Mouse (Mus musculus) liver, embryonic 16.5 days (tissue): ENCODE results near the gene Slc8a1. TPM values are rescaled to one million over a fixed set of nuclear protein-coding genes. Genes with fewer than 3 reads are reported as not detected.

ENCODE experiments used
- ATAC-seq: fragments of 200-750 bp; cut with Nextera tagmentation; 2 replicates; pipeline ENCODE4 v1.8.0; 2017; ENCODE audit warnings: low read depth, mild to moderate bottlenecking, moderate number of reproducible peaks, moderate library complexity
- H3K27ac ChIP-seq: fragments of 300-500 bp; sonication (generic); 2 replicates; pipeline ENCODE4 v1.5.1; 2014; ENCODE audit warnings: mild to moderate bottlenecking, low read length
- H3K27me3 ChIP-seq: fragments of 300-500 bp; sonication (generic); 2 replicates; pipeline ENCODE4 v1.6.1; 2014; ENCODE audit warnings: low read depth, low read length, mixed read lengths; ENCODE audit not compliant: control insufficient read depth, insufficient read depth
- H3K36me3 ChIP-seq: fragments of 300-500 bp; sonication (generic); 2 replicates; pipeline ENCODE4 v1.6.1; 2014; ENCODE audit warnings: mild to moderate bottlenecking; ENCODE audit not compliant: control insufficient read depth, insufficient read depth
- H3K4me1 ChIP-seq: fragments of 300-500 bp; sonication (generic); 2 replicates; pipeline ENCODE4 v1.6.1; 2014; ENCODE audit warnings: low read depth, low read length, mixed read lengths; ENCODE audit not compliant: control insufficient read depth
- H3K4me2 ChIP-seq: fragments of 300-500 bp; sonication (generic); 2 replicates; pipeline ENCODE4 v1.6.1; 2014; ENCODE audit warnings: low read depth, low read length, mixed read lengths
- H3K4me3 ChIP-seq: fragments of 300-500 bp; sonication (generic); 2 replicates; pipeline ENCODE4 v1.5.1; 2014; ENCODE audit warnings: low read depth, mild to moderate bottlenecking, low read length
- H3K9ac ChIP-seq: fragments of 300-500 bp; sonication (generic); 2 replicates; pipeline ENCODE4 v1.6.1; 2014; ENCODE audit warnings: low read depth, low read length
- H3K9me3 ChIP-seq: fragments of 300-500 bp; sonication (generic); replicated peaks from 2 replicates; pipeline ENCODE4 v1.6.1; 2016; ENCODE audit warnings: low read length; ENCODE audit not compliant: control insufficient read depth
- WGBS: fragments of 180-500 bp; shearing (Covaris S2); extraction: QIAGEN DNeasy Blood & Tissue Kit; methylation state at CpG from one replicate; pipeline ENCODE4 v1.1.7; 2014; ENCODE audit not compliant: insufficient replicate concordance; 5-methylcytosine and 5-hydroxymethylcytosine counted together
- polyA plus RNA-seq: library from polyadenylated mRNA; unstranded; fragments of >200 nt; fragmentation: Nextera tagmentation; extraction: Ambion mirVana; gene quantifications from 2 replicates; pipeline ENCODE4 v1.2.1, GENCODE M21; 2015

Slc8a1 gene
- polyA plus RNA-seq, 1 experiment from 2014 or later = 0.70 TPM

DNA sequence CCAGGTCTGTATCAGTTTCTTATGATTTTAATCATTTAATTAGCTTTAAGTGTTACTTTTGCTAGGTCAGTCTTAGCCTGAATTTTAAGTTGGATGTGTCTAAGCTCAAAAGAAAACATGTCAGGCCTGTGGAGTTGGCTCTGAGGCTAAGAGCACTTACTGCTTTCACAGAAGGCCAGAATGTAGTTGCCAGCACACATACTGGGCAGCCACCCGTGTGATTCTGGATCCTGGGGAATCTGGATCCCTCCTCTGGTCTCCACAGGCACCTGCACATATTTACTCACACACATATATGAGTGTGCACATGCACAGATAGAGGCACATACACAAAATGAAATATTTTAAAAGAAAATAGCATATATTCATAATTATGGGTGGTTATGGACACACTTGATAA is 241.6 kb downstream of the Slc8a1 start:
- no peaks in the 10 kb centered on the region for H3K27me3 ChIP-seq
- H3K9ac ChIP-seq = no peak overlapping the region
- H3K36me3 ChIP-seq = no peaks in the 10 kb centered on the region
- H3K27ac ChIP-seq = no peak overlapping the region
- no peaks in the 10 kb centered on the region for H3K9me3 ChIP-seq
- 63% methylated on average over 1 of the region's 1 CpGs for WGBS
- ATAC-seq = no peak
- H3K4me2 ChIP-seq = no peak overlapping the region
- no peaks in the 10 kb centered on the region for H3K4me1 ChIP-seq
- H3K4me3 ChIP-seq = no peak overlapping the region

DNA sequence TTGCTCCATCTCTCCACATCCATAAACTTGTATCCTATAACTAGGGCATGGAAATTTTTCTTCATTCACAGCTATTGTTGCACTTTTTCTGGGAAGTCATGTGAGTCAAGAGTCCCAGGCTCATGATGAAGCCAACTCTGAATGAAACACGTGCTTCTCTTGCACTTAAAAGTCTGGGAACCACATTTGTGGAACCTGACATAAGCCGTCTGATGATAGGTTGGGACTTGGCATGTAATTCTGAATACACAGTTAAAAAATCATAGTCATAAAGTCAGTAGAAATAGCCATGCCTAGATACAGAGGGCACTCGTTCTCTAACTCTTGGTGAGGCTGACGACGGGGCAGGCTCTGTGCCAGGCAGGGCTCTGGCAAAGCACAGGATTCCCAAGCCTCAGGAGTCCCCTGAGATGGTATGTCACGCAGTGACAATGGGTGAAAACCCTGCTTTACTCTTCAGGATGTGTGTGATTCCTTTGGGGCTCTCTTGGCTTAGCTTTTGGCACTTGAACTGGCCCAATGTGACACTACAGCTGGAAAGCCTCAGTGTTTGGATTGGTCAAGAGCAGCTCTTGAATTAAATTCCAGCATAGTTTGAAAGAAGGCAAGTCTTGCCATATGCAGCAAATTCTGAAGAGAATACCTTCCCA is 245.8 kb downstream of the Slc8a1 start:
- 55% methylated on average over 6 of the region's 6 CpGs for WGBS

DNA sequence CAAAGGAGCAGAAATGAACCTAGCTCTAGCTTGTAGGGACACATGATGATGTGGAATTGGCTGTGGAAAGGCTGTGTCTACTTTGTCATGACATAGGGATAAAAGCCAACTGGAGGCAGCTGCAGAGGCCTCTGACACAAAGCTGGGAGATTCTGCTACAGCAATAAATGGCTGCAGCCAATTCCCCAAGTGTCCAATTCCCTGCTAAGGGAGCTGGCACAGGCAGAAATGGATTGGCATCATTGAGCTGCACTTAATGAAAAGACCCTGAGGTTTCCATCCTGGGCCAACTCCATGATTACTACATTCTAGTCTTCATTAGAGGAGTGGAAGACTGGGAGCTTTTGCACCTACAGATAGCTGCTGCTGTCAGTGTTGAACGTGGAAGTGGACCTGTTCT is 251.8 kb downstream of the Slc8a1 start:
- Histone ChIP-seq H3K27ac (no peak overlapping the region), H3K9me3 (no peaks in the 10 kb centered on the region), H3K4me2 (no peak overlapping the region), H3K36me3 (no peaks in the 10 kb centered on the region), H3K27me3 (no peaks in the 10 kb centered on the region), H3K9ac (no peak overlapping the region), H3K4me3 (no peak overlapping the region), H3K4me1 (no peaks in the 10 kb centered on the region)
- WGBS = 46% methylated on average over 1 of the region's 1 CpGs
- no peak for ATAC-seq

More for the DNA sequence above, 245.8 kb downstream of the Slc8a1 start:
- no peaks in the 10 kb centered on the region for H3K36me3 ChIP-seq
- H3K4me2 ChIP-seq = no peak overlapping the region
- no peak overlapping the region for H3K27ac ChIP-seq
- ATAC-seq = no peak
- no peaks in the 10 kb centered on the region for H3K9me3 ChIP-seq
- H3K27me3 ChIP-seq = no peaks in the 10 kb centered on the region
- H3K9ac ChIP-seq = no peak overlapping the region
- H3K4me3 ChIP-seq = no peak overlapping the region
- H3K4me1 ChIP-seq = no peaks in the 10 kb centered on the region

DNA sequence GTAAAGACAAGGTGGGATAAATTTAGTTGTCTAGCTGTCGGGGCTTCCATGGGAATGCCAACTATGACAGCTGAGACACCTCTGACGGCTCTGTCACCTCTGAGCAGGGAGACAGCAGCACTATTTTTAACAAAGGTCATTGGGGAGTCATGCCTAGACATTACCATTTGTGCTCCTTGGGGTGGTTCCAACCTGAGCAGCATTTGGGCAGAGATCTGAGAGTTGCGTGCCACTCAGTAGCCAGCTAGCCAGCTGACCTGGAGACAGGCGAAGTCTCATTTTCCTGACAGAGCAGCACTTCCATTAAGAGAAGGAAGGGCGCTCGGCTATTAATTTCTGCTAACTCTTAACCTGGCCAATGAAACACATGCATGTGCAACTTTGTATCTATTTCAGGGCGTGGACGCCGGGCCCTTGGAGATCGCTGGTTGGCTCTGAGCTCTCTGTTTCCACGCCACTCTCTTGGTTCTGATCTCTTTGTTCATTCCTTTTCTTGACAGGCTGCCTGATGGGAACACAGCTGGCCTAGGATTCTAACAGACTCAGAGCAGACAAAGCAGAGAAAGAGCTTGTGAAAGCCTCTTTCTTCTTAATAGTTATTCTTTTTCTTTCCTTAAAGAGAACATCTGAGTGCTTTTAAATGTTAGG is 256.2 kb downstream of the Slc8a1 start:
- no peak overlapping the region for H3K9ac ChIP-seq
- H3K27ac ChIP-seq = no peak overlapping the region
- no peaks in the 10 kb centered on the region for H3K9me3 ChIP-seq
- H3K4me3 ChIP-seq = no peak overlapping the region
- WGBS = 66% methylated on average over 11 of the region's 11 CpGs
- ATAC-seq = no peak
- H3K36me3 ChIP-seq = no peaks in the 10 kb centered on the region
- H3K4me1 ChIP-seq = no peaks in the 10 kb centered on the region
- no peak overlapping the region for H3K4me2 ChIP-seq
- no peaks in the 10 kb centered on the region for H3K27me3 ChIP-seq

DNA sequence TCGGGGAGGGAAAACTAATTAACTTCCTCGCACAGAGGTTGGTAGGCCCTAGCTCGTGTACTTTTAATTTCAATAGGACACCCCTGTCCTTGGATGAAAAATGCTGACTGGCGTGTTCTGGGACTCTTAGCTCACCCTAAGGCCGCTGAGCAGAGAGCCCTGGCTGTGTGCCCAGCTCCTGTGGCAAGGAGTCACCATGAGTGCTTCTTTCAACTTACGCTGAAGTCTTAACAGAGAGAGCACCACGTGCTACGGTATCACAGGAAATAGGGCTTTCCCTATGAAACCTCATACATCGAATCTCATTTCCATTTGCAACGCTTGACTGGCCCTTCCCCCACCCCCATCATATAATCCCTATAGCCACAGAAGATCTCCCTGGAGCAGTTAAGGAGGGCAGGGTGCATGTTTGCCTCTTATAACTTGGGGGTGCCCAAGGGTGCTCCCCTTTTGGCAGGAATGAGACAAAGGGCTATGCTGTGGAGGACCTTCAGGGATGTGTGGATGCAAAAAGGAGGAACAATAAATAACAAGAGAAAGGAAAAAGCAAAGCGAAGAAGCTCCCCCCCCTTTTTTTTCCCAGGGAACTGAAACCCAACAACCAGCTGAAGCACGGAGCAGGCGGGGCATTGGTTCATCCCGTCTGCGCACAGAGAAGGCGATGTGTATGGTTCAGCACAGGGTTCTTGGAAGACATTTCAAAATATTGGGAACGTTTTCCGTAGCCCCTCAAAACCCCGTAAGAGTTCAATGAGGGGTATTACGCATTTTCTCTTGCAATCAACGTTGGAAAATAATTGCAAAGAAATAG is 257.6 kb downstream of the Slc8a1 start:
- peak; percentile 54; the same call in 1 of the 2 replicates for ATAC-seq
- Histone ChIP-seq H3K9ac (no peak overlapping the region), H3K4me2 (no peak overlapping the region), H3K4me1 (no peaks in the 10 kb centered on the region), H3K36me3 (no peaks in the 10 kb centered on the region), H3K27ac (no peak overlapping the region), H3K9me3 (no peaks in the 10 kb centered on the region), H3K27me3 (no peaks in the 10 kb centered on the region), H3K4me3 (no peak overlapping the region)
- WGBS = 66% methylated on average over 21 of the region's 21 CpGs

DNA sequence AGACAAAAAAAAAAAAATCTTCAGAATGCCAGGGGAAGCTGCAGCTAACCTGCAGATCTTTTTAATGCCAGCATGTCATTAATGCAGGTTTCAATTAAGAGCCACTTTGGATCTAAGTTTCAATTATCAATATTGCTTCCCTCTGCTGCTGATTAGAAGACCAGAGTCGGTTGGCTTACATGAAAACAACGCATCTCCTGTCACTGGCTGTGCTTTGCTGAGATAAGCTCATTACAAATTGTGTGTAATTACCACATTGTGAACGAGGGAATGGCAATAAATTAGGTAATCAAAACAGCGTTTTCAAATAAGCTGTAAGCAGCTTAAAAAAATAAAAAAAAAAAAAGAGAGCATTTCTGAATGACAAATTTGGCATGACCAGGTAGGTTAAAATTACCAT is 258.4 kb downstream of the Slc8a1 start:
- H3K27me3 ChIP-seq = no peaks in the 10 kb centered on the region
- no peaks in the 10 kb centered on the region for H3K9me3 ChIP-seq
- no peaks in the 10 kb centered on the region for H3K4me1 ChIP-seq
- H3K4me3 ChIP-seq = no peak overlapping the region
- WGBS = 38% methylated on average over 4 of the region's 4 CpGs
- H3K36me3 ChIP-seq = no peaks in the 10 kb centered on the region
- no peak for ATAC-seq
- H3K9ac ChIP-seq = no peak overlapping the region
- H3K4me2 ChIP-seq = no peak overlapping the region
- H3K27ac ChIP-seq = no peak overlapping the region

DNA sequence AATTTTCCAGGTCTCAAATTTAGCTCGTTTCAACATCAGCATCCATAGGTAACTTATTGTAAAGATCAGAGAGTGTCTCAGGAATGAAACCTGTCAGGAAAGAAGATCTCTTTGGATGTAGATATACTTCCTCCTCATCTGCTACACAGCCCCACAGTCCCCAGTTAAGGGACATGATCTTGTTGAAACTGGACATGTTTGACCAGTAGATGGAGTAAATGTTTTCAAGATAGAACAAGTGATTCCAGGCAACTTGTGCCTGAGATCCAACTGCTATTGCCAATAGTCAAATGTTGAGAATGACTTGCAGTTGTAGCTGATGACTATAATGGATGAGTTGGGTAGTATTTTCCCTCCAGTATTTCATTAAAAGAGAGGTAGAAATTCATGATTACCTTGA is 260.8 kb downstream of the Slc8a1 start:
- Histone ChIP-seq H3K4me2 (no peak overlapping the region), H3K9me3 (no peaks in the 10 kb centered on the region), H3K36me3 (no peaks in the 10 kb centered on the region), H3K9ac (no peak overlapping the region), H3K27ac (no peak overlapping the region), H3K4me1 (no peaks in the 10 kb centered on the region), H3K27me3 (no peaks in the 10 kb centered on the region), H3K4me3 (no peak overlapping the region)
- no peak for ATAC-seq
- WGBS = 42% methylated on average over 1 of the region's 1 CpGs

DNA sequence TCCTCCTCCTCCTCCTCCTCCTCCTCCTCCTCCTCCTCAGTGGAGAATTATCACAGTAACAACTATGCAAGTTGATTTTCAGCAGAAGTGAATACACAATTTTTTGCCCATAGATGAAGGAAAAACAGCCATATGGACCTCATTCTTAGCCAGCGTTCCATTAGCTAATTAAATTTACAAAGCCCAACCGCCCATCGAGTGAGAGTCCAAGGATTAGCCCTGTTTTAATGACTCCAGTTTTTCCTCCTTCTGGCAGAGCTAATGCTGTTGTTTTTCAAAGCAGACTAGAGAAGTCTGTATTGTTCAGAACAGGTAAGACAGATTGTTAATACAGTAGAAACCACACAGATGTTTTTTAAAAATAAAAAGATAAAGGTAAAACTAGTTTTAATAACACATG is 264.8 kb downstream of the Slc8a1 start:
- H3K36me3 ChIP-seq = no peaks in the 10 kb centered on the region
- WGBS = 57% methylated on average over 3 of the region's 3 CpGs
- no peaks in the 10 kb centered on the region for H3K27me3 ChIP-seq
- H3K9me3 ChIP-seq = no peaks in the 10 kb centered on the region
- no peak overlapping the region for H3K4me3 ChIP-seq
- no peak overlapping the region for H3K27ac ChIP-seq
- no peak overlapping the region for H3K4me2 ChIP-seq
- no peaks in the 10 kb centered on the region for H3K4me1 ChIP-seq
- ATAC-seq = no peak
- H3K9ac ChIP-seq = no peak overlapping the region

DNA sequence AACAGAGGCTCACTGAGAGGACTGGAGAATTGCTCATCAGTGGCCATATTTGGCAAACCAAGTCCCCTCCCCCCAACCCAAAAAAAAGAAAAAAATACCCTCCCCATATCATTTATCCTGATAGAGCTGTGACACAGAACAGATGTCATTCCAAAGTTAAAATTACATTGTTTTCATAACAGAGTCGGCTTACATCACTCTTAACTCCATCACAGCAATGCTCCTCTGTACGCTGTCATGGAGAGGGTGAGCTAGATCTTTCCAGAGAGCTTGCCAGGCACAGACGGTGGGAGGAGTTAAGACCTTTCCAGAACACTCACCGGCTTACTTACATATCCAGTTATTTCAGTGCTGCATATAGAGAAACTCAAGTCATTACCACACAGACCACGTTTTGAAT is 269.2 kb downstream of the Slc8a1 start:
- Histone ChIP-seq H3K27ac (no peak overlapping the region), H3K4me3 (no peak overlapping the region), H3K9ac (no peak overlapping the region), H3K36me3 (no peaks in the 10 kb centered on the region), H3K9me3 (no peaks in the 10 kb centered on the region), H3K27me3 (no peaks in the 10 kb centered on the region), H3K4me1 (no peaks in the 10 kb centered on the region), H3K4me2 (no peak overlapping the region)
- 61% methylated on average over 5 of the region's 5 CpGs for WGBS
- no peak for ATAC-seq
